8 mouse cellular contexts compared by ENCODE assay signal in the genomic region with DNA sequence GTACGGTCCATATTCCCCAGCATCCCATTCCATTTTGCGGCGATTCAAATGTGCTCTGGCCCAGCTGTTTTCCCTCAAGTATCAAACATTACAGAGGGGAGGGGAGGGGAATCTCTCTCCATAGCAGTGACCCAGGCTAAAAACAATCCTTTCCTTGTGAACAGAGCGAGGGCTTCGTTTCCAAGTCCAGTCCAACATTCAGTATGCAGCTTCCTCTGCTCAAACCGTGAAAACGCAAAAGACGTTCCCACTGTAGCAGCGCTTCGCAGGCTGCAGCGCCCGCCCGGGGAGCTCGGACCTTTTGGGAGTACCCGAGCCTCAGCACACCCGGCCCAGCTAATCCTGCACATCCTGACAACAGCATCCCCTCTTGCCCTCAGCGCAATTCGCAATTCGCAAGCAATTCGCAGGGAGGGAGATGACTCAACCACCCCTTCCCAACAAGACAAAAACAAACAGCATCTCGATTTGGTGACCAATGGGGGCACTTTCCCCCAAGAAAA.
A peak's percentile ranks its signal among the peaks of the same experiment; 100 is the strongest.
DNase-seq lines count a peak whose midpoint lies in the region; ATAC-seq lines count a peak whose summit lies in the region.

No protein-coding gene starts in this region.

- H3K4me1 ChIP-seq in heart, embryonic 11.5 days (ENCODE audit: control insufficient read depth, insufficient read depth, low read length) = peaks cover 8% of the 10 kb centered on the region; the same call in 1 of the 2 replicates
- peaks cover 73% of the 10 kb centered on the region for H3K4me1 ChIP-seq in limb, embryonic 13.5 days

- H3K4me2 ChIP-seq in heart, embryonic 11.5 days = peak overlapping the region; percentile 32
- peak overlapping the region; percentile 54 for H3K4me2 ChIP-seq in limb, embryonic 13.5 days (replicated peaks)

- H3K36me3 ChIP-seq in heart, embryonic 11.5 days (ENCODE audit: control insufficient read depth, insufficient read depth, low read length) = no peaks in the 10 kb centered on the region
- peaks cover 14% of the 10 kb centered on the region for H3K36me3 ChIP-seq in limb, embryonic 13.5 days

- H3K9ac ChIP-seq in heart, embryonic 11.5 days (ENCODE audit: low read depth, low read length) = 0 out of 2 replicates have a peak overlapping the region, but pooled peaks have one; percentile 22
- peak overlapping the region; percentile 26; the same call in 1 of the 2 replicates for H3K9ac ChIP-seq in limb, embryonic 13.5 days

- H3K9me3 ChIP-seq in heart, embryonic 11.5 days (replicated peaks; ENCODE audit: control insufficient read depth, low read length) = no peaks in the 10 kb centered on the region
- no peaks in the 10 kb centered on the region for H3K9me3 ChIP-seq in limb, embryonic 13.5 days

- H3K27ac ChIP-seq in heart, embryonic 11.5 days (ENCODE audit: low read depth, low read length) = no peak overlapping the region
- peak overlapping the region; percentile 63; the same call in 1 of the 2 replicates for H3K27ac ChIP-seq in limb, embryonic 13.5 days

- peak; percentile 95 for DNase-seq in heart, adult 11 months
- no peak for DNase-seq in heart, adult 8-10 months (ENCODE audit: low spot score)
- DNase-seq in brain, adult 2 months (ENCODE audit: low read depth, low spot score) = peak; percentile 56
- DNase-seq in urinary bladder, postnatal 10 days (ENCODE audit: low spot score) = no peak
- no peak for DNase-seq in spleen, postnatal 4 days (ENCODE audit: low spot score in 2 of 2)
- DNase-seq in cerebellum, adult 8-10 months = no peak

- no peaks in the 10 kb centered on the region for H3K27me3 ChIP-seq in heart, embryonic 11.5 days (ENCODE audit: control insufficient read depth, insufficient read depth, low read length)
- no peaks in the 10 kb centered on the region for H3K27me3 ChIP-seq in limb, embryonic 13.5 days

- no peak for ATAC-seq in heart, embryonic 11.5 days (replicated peaks; ENCODE audit: insufficient number of reproducible peaks, low FRiP score, low TSS enrichment)
- ATAC-seq in limb, embryonic 13.5 days (ENCODE audit: low FRiP score, low read depth) = peak; percentile 16; the same call in 1 of the 2 replicates

- 45% methylated on average over 21 of the region's 21 CpGs for WGBS in heart, embryonic 11.5 days (ENCODE audit: insufficient replicate concordance)
- 19% methylated on average over 21 of the region's 21 CpGs for WGBS in limb, embryonic 13.5 days

- no peak overlapping the region for H3K4me3 ChIP-seq in heart, embryonic 11.5 days (ENCODE audit: low read depth, low read length)
- H3K4me3 ChIP-seq in limb, embryonic 13.5 days = peak overlapping the region; percentile 20

Comparison
In these comparisons a context has a peak if more than half of its experiments do, and no peak if none do; other contexts are left out.
1. DNase-seq: peak in heart, adult 11 months (single experiment) and brain, adult 2 months (single experiment); none in heart, adult 8-10 months (single experiment), urinary bladder, postnatal 10 days (single experiment), spleen, postnatal 4 days (0 of 2) and cerebellum, adult 8-10 months (single experiment).